Mouse (Mus musculus) forebrain, embryonic 14.5 days (tissue): Measurements from ENCODE around the gene Zeb2. TPM values are rescaled to one million over a fixed set of nuclear protein-coding genes. Genes with fewer than 3 reads are reported as not detected.

Experiments
- ATAC-seq: fragments of 200-750 bp; cut with Nextera tagmentation; 2 replicates; pipeline ENCODE4 v1.8.0; 2017; ENCODE audit warnings: mild to moderate bottlenecking, moderate library complexity
- DNase-seq: peaks from one replicate; pipeline ENCODE4 v3.0.0-alpha.2; 2015; ENCODE audit warnings: low spot score
- H3K27ac ChIP-seq: fragments of 300-500 bp; sonication (generic); 2 replicates; pipeline ENCODE4 v1.5.1; 2014; ENCODE audit warnings: low read depth, mild to moderate bottlenecking, control low read depth, low read length, moderate library complexity
- H3K27me3 ChIP-seq: fragments of 300-500 bp; sonication (generic); replicated peaks from 2 replicates; pipeline ENCODE4 v1.6.1; 2014; ENCODE audit warnings: low read length, control low read depth, mixed read lengths; ENCODE audit not compliant: control insufficient read depth, insufficient read depth
- H3K36me3 ChIP-seq: fragments of 300-500 bp; sonication (generic); 2 replicates; pipeline ENCODE4 v1.6.1; 2014; ENCODE audit warnings: low read length, control low read depth; ENCODE audit not compliant: control insufficient read depth, insufficient read depth
- H3K4me1 ChIP-seq: fragments of 300-500 bp; sonication (generic); 2 replicates; pipeline ENCODE4 v1.6.1; 2014; ENCODE audit warnings: antibody characterized with exemption, low read length, control low read depth; ENCODE audit not compliant: control insufficient read depth, insufficient read depth
- H3K4me2 ChIP-seq: fragments of 300-500 bp; sonication (generic); 2 replicates; pipeline ENCODE4 v1.6.1; 2014; ENCODE audit warnings: mild to moderate bottlenecking, control low read depth, low read length
- H3K4me3 ChIP-seq: fragments of 300-500 bp; sonication (generic); 2 replicates; pipeline ENCODE4 v1.5.1; 2014; ENCODE audit warnings: low read depth, low read length, control low read depth
- H3K9ac ChIP-seq: fragments of 300-500 bp; sonication (generic); 2 replicates; pipeline ENCODE4 v1.6.1; 2014; ENCODE audit warnings: mild to moderate bottlenecking, low read length, control low read depth, moderate library complexity
- H3K9me3 ChIP-seq: fragments of 300-500 bp; sonication (generic); replicated peaks from 2 replicates; pipeline ENCODE4 v1.6.1; 2016; ENCODE audit warnings: low read length, control low read depth, mixed read lengths; ENCODE audit not compliant: control insufficient read depth
- WGBS: fragments of 180-500 bp; shearing (Covaris S2); extraction: QIAGEN DNeasy Blood & Tissue Kit; methylation state at CpG from one replicate; pipeline ENCODE4 v1.1.7; 2014; 5-methylcytosine and 5-hydroxymethylcytosine counted together
- polyA plus RNA-seq: library from polyadenylated mRNA; unstranded; fragments of >200 nt; fragmentation: Nextera tagmentation; extraction: Ambion mirVana; gene quantifications from 2 replicates; pipeline ENCODE4 v1.2.1, GENCODE M21; 2014

The Zeb2 gene
- polyA plus RNA-seq, 1 experiment from 2014 or later = 70.6 TPM

DNA sequence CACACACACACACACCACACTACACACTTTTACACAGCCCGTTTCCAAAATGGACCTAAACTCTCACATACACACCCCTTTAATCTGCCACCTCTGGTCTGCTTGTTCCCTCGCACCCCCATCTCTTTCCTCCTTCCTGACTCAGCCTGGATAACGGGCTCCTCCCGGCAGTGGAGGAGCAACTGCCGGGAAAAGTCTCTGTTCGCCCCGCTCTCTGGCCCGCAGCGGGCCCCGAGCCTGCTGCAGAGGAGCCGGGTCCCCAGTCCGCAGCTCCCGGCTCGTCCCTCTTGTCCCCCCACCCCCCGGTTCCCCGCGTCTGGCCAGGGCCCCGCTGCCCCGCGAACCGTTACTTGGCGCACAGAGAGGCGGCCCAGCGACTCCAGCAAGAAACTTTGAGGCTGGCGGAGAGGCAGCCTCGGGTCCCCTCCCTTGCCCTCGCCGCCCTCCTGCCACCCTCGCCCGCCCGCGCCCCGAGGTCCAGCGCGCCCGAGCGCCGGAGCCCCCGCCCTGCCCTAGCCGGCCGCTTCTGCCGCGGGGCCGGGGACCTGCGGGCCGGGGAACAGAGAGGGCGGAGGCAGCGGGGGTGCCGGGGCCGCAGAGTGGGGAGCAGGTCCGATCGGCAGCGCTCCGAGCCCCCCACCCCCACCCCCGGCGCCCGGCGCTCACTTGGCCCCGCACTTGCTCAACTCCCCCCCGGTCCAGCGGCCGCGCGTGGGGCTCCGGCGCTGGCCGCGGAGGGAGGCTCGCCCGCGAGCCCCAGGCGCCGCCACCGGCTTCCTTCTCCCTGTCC is 7.8 kb downstream of the Zeb2 start:
- Histone ChIP-seq H3K4me3 (peak overlapping the region; percentile 89), H3K9ac (peak overlapping the region; percentile 100), H3K4me2 (peak overlapping the region; percentile 87), H3K9me3 (no peaks in the 10 kb centered on the region), H3K4me1 (peaks cover 34% of the 10 kb centered on the region), H3K27me3 (no peaks in the 10 kb centered on the region), H3K27ac (peak overlapping the region; percentile 99), H3K36me3 (peaks cover 7% of the 10 kb centered on the region; the same call in 1 of the 2 replicates)
- ATAC-seq = peak; percentile 35
- WGBS = 1% methylated on average over 28 of the region's 74 CpGs
- peak; percentile 77 for DNase-seq

- Histone ChIP-seq H3K36me3 (peaks cover 7% of the 10 kb centered on the region; the same call in 1 of the 2 replicates), H3K9me3 (no peaks in the 10 kb centered on the region), H3K4me3 (peak overlapping the region; percentile 89), H3K4me2 (peak overlapping the region; percentile 87), H3K9ac (peak overlapping the region; percentile 100), H3K4me1 (peaks cover 39% of the 10 kb centered on the region), H3K27ac (peak overlapping the region; percentile 99), H3K27me3 (no peaks in the 10 kb centered on the region)
- peak; percentile 86 for DNase-seq
- peak; percentile 60 for ATAC-seq
- WGBS = under 1% methylated on average over 25 of the region's 25 CpGs
Observed at GRCm38 (mm10) chr2:45108521-45109091, 8.6 kb downstream of the Zeb2 start.

DNA sequence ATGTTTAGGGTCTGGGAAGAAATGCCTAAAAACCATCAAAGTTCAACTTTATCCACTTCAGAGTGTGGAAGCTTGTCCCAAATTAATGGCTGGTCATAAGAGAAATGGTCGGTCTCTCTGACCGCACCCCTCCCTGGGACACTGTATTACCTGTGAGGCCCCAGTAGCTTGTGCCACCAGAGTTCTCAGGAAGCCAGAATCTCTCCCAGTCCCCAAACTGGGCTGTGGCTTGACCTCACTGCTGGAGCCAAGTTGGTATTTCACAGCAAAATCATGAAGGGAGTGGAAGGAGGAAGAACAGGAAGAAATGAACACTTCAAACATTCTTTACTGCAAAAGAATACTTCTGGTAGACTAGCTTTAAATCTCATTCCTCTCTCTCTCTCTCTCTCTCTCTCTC is 9.6 kb downstream of the Zeb2 start:
- Histone ChIP-seq H3K27me3 (no peaks in the 10 kb centered on the region), H3K27ac (peak overlapping the region; percentile 99), H3K9ac (peak overlapping the region; percentile 100), H3K4me3 (peak overlapping the region; percentile 89), H3K36me3 (peaks cover 7% of the 10 kb centered on the region; the same call in 1 of the 2 replicates), H3K9me3 (no peaks in the 10 kb centered on the region), H3K4me1 (peaks cover 47% of the 10 kb centered on the region), H3K4me2 (peak overlapping the region; percentile 87)
- ATAC-seq (no peak), DNase-seq (no peak)
- 31% methylated on average over 2 of the region's 2 CpGs for WGBS

DNA sequence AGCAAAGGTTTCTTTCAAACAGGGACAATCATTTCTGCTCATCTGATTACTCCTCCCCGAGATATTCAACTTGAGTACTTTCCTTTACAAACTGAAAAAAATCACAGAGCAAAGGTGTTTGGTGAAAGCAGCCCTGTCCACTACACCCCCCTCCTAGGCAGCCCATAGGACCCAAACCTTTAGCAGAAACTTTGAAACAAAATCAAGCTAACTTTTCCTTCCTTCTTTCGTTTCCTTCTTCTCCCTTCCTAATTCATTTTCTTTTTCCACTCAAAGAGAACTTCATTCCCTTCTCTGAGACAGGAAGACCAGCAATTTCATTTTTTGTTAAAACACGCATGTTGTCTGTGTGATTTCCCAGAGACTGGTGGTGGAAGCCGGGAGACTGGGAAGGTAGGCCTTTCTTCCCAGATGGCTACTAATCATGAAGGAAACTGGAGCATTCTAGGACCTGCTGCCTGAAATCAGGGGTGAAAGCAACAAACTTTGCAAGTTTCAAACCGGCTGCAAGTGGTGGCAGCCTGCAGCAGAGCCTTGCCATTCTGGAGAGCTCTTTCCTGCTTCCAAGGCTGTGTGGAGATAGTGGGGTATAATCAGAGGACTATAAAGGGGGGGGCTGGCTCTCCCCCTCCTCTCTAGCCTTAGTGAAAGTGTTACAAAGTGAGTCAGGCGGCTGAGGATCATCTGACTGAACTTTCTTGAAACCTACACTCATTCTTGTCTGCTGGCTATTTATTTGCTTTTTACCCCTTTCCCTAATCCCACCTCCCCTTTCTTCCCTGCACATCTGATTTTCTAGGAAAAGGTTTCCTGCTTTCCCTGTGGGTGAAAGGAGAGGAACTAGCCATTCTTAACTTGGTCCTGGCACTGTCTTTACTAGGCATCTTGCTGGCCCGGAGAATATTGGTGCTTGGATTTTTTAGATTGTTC is 11.0 kb downstream of the Zeb2 start:
- no peak for ATAC-seq
- no peak for DNase-seq
- peak overlapping the region; percentile 28; the same call in 1 of the 2 replicates for H3K27ac ChIP-seq
- H3K4me3 ChIP-seq = peak overlapping the region; percentile 20
- peaks cover 7% of the 10 kb centered on the region; the same call in 1 of the 2 replicates for H3K36me3 ChIP-seq
- H3K27me3 ChIP-seq = no peaks in the 10 kb centered on the region
- H3K9me3 ChIP-seq = no peaks in the 10 kb centered on the region
- 42% methylated on average over 7 of the region's 7 CpGs for WGBS
- peak overlapping the region; percentile 100 for H3K9ac ChIP-seq
- H3K4me2 ChIP-seq = peak overlapping the region; percentile 87
- H3K4me1 ChIP-seq = peaks cover 59% of the 10 kb centered on the region

DNA sequence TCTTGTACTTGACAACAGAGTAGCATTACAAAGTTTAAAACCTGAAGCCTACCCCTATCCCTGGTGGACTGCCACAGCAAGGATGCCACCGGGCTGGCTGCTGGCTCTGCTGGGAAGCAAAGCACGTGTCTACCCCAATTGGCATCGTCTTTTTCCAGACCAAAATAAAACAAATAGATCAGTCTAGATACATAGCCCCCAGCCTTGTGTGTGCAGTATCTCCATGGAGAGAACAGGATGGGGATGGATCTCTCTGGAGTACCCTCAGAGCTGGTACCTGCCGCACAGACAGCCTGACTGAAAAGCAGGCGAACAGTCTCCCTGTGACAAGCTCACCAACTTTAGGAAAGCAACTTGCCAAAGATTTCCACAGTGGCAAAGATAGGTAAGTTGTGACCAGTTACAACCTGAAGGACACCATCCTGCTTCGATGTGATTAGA is 11.9 kb downstream of the Zeb2 start:
- Histone ChIP-seq H3K36me3 (peaks cover 7% of the 10 kb centered on the region; the same call in 1 of the 2 replicates), H3K9ac (peak overlapping the region; percentile 100), H3K27ac (peak overlapping the region; percentile 53; the same call in 1 of the 2 replicates), H3K9me3 (no peaks in the 10 kb centered on the region), H3K4me1 (peaks cover 68% of the 10 kb centered on the region), H3K27me3 (no peaks in the 10 kb centered on the region), H3K4me2 (peak overlapping the region; percentile 87), H3K4me3 (peak overlapping the region; percentile 16)
- DNase-seq (no peak), ATAC-seq (no peak)
- WGBS = 45% methylated on average over 6 of the region's 6 CpGs

- Histone ChIP-seq H3K9me3 (no peaks in the 10 kb centered on the region), H3K27me3 (no peaks in the 10 kb centered on the region), H3K9ac (peak overlapping the region; percentile 100), H3K36me3 (peaks cover 10% of the 10 kb centered on the region; the same call in 1 of the 2 replicates), H3K4me3 (peak overlapping the region; percentile 16), H3K4me2 (peak overlapping the region; percentile 87), H3K4me1 (peaks cover 74% of the 10 kb centered on the region), H3K27ac (peak overlapping the region; percentile 53)
- ATAC-seq (no peak), DNase-seq (no peak)
- WGBS = 6% methylated on average over 7 of the region's 7 CpGs
Observed at GRCm38 (mm10) chr2:45104511-45105055, 12.6 kb downstream of the Zeb2 start.

DNA sequence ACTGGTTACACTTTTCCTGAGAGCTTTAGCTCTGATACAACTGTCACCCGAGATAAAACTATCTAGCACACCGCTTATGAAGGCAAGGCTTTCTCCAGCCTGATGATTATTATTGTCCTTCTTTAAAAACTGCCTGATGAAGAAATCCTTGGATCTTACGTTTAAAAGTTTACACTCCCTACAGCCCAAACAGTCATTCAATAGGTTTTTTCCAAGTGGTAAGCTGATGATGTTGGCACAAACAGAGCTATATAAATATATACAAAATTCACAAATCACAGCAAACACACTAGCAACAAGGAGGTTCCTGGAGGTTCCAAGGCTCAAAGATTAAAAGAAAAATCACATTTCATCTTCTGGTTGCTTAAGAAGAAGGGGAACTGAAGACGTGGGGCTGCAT is 13.1 kb downstream of the Zeb2 start:
- WGBS = 43% methylated on average over 4 of the region's 4 CpGs
- peaks cover 78% of the 10 kb centered on the region for H3K4me1 ChIP-seq
- H3K9ac ChIP-seq = peak overlapping the region; percentile 100
- DNase-seq (no peak), ATAC-seq (no peak)
- H3K27me3 ChIP-seq = no peaks in the 10 kb centered on the region
- H3K4me3 ChIP-seq = peak overlapping the region; percentile 16; the same call in 1 of the 2 replicates
- H3K9me3 ChIP-seq = no peaks in the 10 kb centered on the region
- H3K36me3 ChIP-seq = peaks cover 12% of the 10 kb centered on the region; the same call in 1 of the 2 replicates
- H3K27ac ChIP-seq = peak overlapping the region; percentile 53; the same call in 1 of the 2 replicates
- peak overlapping the region; percentile 87 for H3K4me2 ChIP-seq
